Mouse (Mus musculus) neural tube, embryonic 11.5 days (tissue): Measurements from ENCODE around the gene Gng12. TPM values are rescaled to one million over a fixed set of nuclear protein-coding genes. Genes with fewer than 3 reads are reported as not detected.

Experiments
- ATAC-seq: fragments of 200-750 bp; cut with Nextera tagmentation; 2 replicates; pipeline ENCODE4 v1.8.0; 2017; ENCODE audit warnings: moderate number of reproducible peaks, mild to moderate bottlenecking, moderate TSS enrichment, moderate library complexity; ENCODE audit not compliant: insufficient read depth, low FRiP score, low TSS enrichment
- DNase-seq: peaks from one replicate; pipeline ENCODE4 v3.0.0-alpha.2; 2015; ENCODE audit warnings: low spot score
- H3K27ac ChIP-seq: fragments of 300-500 bp; sonication (generic); 2 replicates; pipeline ENCODE4 v1.5.1; 2014; ENCODE audit warnings: low read depth, mild to moderate bottlenecking, low read length
- H3K27me3 ChIP-seq: fragments of 300-500 bp; sonication (generic); 2 replicates; pipeline ENCODE4 v1.6.1; 2014; ENCODE audit warnings: mild to moderate bottlenecking, low read length, mixed read lengths; ENCODE audit not compliant: control insufficient read depth, insufficient read depth
- H3K36me3 ChIP-seq: fragments of 300-500 bp; sonication (generic); 2 replicates; pipeline ENCODE4 v1.6.1; 2014; ENCODE audit warnings: mild to moderate bottlenecking, low read length, moderate library complexity, mixed read lengths; ENCODE audit not compliant: control insufficient read depth, insufficient read depth
- H3K4me1 ChIP-seq: fragments of 300-500 bp; sonication (generic); 2 replicates; pipeline ENCODE4 v1.6.1; 2014; ENCODE audit warnings: low read length, mixed read lengths; ENCODE audit not compliant: control insufficient read depth, insufficient read depth
- H3K4me2 ChIP-seq: fragments of 300-500 bp; sonication (generic); 2 replicates; pipeline ENCODE4 v1.6.1; 2014; ENCODE audit warnings: low read depth, mild to moderate bottlenecking, moderate library complexity
- H3K4me3 ChIP-seq: fragments of 300-500 bp; sonication (generic); 2 replicates; pipeline ENCODE4 v1.5.1; 2014; ENCODE audit warnings: low read depth, low read length
- H3K9ac ChIP-seq: fragments of 300-500 bp; sonication (generic); 2 replicates; pipeline ENCODE4 v1.6.1; 2014; ENCODE audit warnings: mild to moderate bottlenecking, low read length
- H3K9me3 ChIP-seq: fragments of 300-500 bp; sonication (generic); 2 replicates; pipeline ENCODE4 v1.6.1; 2016; ENCODE audit warnings: low read length; ENCODE audit not compliant: control insufficient read depth
- WGBS: fragments of 180-500 bp; shearing (Covaris S2); extraction: QIAGEN DNeasy Blood & Tissue Kit; methylation state at CpG from one replicate; pipeline ENCODE4 v1.1.7; 2014; 5-methylcytosine and 5-hydroxymethylcytosine counted together
- polyA plus RNA-seq: library from polyadenylated mRNA; unstranded; fragments of >200 nt; fragmentation: Nextera tagmentation; extraction: Ambion mirVana; gene quantifications from 2 replicates; pipeline ENCODE4 v1.2.1, GENCODE M21; 2014

The Gng12 gene
- polyA plus RNA-seq, 1 experiment from 2014 or later: 53.1 TPM

DNA sequence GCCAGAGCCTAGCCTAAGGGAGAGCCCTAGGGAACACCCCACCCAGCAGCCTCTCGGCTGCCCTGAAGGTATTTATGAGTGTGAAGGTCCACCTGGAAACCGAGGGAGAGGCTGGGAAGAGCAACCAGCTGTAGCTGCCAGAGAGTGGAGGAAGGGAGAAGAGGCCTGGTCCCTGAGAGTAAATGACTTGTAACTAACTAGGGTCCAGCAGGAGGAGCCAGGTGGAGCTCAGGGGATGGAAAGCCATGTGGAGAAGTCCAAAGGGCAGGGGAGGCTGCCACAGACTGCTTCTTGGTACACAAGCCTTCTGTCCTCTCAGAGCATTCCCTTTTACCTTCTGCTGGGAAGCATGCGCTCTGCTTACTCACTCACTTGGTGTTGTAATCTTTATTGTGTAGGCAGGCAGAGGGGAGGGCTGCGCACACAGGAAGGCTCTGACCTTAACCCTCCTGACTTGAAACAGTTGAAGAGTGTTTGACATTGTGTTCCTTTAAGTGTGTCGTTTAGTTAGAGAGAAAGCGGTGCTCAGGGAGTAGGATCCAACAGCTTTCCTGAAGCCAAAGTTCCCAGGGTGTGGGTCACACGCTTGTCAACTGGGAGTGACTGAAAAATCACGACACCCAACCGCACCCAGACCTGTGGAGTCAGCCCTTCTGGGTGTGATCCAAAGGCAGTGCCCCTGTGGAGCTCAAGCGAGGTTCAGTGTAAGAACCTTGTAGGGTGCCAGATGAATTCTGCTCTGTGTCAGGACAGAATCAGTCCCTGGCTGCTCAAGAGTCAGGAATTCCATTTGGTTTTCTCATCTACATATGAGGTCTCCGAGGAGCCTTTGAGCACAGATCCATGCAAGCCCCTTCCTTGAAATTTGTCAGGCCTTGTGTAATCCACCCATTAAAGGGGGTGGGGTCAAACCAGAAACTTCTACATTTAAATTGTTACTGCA lies 14.6 kb downstream of the Gng12 start:
- no peak for ATAC-seq
- Histone ChIP-seq H3K36me3 (no peaks in the 10 kb centered on the region), H3K27ac (no peak overlapping the region), H3K9me3 (no peaks in the 10 kb centered on the region), H3K4me3 (no peak overlapping the region), H3K27me3 (no peaks in the 10 kb centered on the region), H3K4me1 (no peaks in the 10 kb centered on the region), H3K4me2 (no peak overlapping the region), H3K9ac (no peak overlapping the region)
- 54% methylated on average over 11 of the region's 11 CpGs for WGBS
- DNase-seq: no peak

DNA sequence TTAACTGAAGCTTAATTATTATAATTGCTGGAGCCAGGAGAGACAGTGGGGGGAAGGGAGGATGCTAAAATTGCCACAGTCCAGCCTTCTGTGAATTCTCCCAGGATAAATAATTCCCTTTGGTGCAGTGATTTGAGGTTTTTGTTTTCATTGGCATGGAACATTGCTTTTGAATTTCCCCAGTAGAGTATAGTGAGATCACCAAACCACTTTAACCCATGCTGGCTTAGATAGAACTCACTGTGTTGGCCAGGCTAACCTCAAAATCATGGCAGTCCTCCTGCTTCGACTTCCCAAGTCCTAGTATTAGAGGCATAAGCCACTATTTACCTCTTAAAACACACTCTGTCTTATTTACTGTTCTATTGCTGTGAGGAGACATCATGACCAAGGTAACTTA lies 17.2 kb downstream of the Gng12 start:
- 82% methylated on average over 1 of the region's 1 CpGs for WGBS
- DNase-seq (no peak), ATAC-seq (no peak)
- Histone ChIP-seq H3K4me2 (no peak overlapping the region), H3K9ac (no peak overlapping the region), H3K4me3 (no peak overlapping the region), H3K36me3 (no peaks in the 10 kb centered on the region), H3K27me3 (no peaks in the 10 kb centered on the region), H3K4me1 (no peaks in the 10 kb centered on the region), H3K9me3 (no peaks in the 10 kb centered on the region), H3K27ac (no peak overlapping the region)

DNA sequence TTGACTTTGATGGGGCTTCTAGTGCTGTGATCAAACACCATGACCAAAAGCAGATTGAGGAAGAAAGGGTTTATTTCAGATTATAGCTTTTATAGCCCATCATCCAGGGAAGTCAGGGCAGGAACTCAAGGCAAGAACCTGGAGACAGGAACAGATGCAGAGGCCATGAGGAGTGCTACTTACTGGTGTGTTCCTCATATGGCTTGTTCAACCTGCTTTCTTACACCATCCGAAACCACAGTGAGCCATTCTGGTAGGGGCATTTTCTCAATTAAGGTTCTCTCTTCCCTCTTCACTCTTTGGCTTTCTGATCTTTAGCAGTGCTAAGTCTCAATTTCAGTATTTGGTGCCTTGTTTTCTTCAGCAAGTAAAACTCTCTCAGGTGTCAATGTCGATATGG lies 19.4 kb downstream of the Gng12 start:
- no peaks in the 10 kb centered on the region for H3K4me1 ChIP-seq
- no peak for DNase-seq
- no peak overlapping the region for H3K27ac ChIP-seq
- no peaks in the 10 kb centered on the region for H3K9me3 ChIP-seq
- no peak overlapping the region for H3K4me3 ChIP-seq
- WGBS: 94% methylated on average over 2 of the region's 2 CpGs
- no peaks in the 10 kb centered on the region for H3K27me3 ChIP-seq
- ATAC-seq: no peak
- no peak overlapping the region for H3K4me2 ChIP-seq
- H3K36me3 ChIP-seq: no peaks in the 10 kb centered on the region
- H3K9ac ChIP-seq: no peak overlapping the region

DNA sequence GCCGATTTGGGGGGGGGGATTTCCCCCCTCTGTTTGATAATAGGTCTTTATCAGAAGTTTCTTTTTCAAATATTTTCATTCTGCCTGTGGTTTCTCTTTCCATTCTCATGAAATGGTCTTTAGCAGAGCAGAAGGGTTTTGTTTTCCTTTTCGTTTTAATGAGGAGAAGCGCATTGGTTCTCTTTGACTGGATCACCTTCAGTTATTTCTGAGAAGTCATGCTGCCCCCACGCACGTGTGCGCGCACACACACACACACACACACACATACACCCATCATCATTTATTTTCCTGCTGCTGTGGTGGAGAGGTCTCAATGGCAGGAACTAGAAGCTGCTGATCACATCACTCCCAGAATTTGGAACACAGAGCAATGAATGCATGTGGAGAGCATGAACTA lies 20.8 kb downstream of the Gng12 start:
- H3K9me3 ChIP-seq: no peaks in the 10 kb centered on the region
- no peak for ATAC-seq
- WGBS: 93% methylated on average over 7 of the region's 7 CpGs

DNA sequence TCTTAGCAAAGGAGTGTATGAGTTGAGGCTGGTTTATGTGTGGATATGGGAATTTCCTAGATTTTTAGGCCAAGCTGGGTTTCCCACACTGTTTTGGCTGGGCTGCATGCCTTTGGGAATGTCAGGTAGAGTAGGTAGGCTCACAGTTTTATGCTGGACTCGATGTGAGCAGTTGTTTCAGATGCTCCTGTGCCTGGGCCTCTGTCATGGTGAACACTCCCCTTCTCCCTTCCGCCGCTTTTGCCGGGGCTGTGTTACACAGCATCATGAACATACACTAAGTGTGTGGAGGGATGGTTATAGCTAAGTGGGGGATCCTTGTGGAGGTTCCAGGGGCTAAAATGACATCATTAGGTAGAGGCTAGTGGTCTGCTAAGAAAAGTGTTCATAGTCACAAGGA lies 24.6 kb downstream of the Gng12 start:
- Histone ChIP-seq H3K27me3 (no peaks in the 10 kb centered on the region), H3K4me2 (no peak overlapping the region), H3K9ac (no peak overlapping the region), H3K4me3 (no peak overlapping the region), H3K36me3 (no peaks in the 10 kb centered on the region), H3K27ac (no peak overlapping the region), H3K4me1 (no peaks in the 10 kb centered on the region), H3K9me3 (no peaks in the 10 kb centered on the region)
- no peak for ATAC-seq
- 91% methylated on average over 4 of the region's 4 CpGs for WGBS
- DNase-seq: no peak

More for the DNA sequence above, 20.8 kb downstream of the Gng12 start:
- H3K27ac ChIP-seq: no peak overlapping the region
- H3K27me3 ChIP-seq: no peaks in the 10 kb centered on the region
- no peak overlapping the region for H3K4me2 ChIP-seq
- no peak for DNase-seq
- no peaks in the 10 kb centered on the region for H3K36me3 ChIP-seq
- no peak overlapping the region for H3K9ac ChIP-seq
- no peak overlapping the region for H3K4me3 ChIP-seq
- H3K4me1 ChIP-seq: no peaks in the 10 kb centered on the region

DNA sequence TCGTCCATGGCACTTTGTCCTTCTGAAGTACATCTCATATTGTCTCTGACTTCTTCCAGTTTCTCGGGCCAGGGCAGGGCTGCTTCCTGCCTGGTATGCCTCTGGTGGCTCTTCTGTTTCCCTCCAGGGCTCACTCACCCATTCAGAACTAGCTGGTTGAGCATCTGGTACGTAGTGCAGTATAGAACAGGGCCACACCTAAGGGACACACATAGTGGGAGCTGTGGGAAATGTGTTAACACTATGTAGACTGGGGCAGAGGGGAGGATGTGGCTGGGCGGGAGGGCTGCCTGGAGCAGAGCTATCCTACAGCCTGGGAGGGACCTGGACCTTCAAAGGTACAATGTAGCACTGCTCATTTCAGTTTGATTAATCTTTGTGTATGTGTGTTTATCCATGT lies 25.6 kb downstream of the Gng12 start:
- Histone ChIP-seq H3K36me3 (no peaks in the 10 kb centered on the region), H3K4me1 (no peaks in the 10 kb centered on the region), H3K4me2 (no peak overlapping the region), H3K27me3 (no peaks in the 10 kb centered on the region), H3K27ac (no peak overlapping the region), H3K9me3 (no peaks in the 10 kb centered on the region), H3K9ac (no peak overlapping the region), H3K4me3 (no peak overlapping the region)
- DNase-seq (no peak), ATAC-seq (no peak)
- WGBS: 89% methylated on average over 4 of the region's 4 CpGs

DNA sequence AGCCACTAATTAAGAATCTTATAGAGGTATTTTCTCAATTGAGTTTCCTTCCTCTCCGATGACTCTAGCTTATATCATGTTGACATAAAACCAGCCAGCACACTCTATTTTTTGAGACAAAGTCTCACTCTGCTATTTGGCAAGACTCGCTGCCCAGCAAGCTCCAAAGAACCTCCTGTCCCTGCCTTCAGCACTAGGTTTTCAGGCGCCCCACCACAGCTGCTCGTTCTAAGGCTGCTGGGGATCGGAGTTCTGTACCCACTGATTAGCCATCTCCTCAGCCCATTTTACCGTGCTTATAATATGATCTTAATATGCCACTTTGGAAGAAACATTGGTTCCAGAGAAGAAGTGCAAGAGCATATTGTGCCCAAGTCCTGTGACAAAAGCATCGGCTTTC lies 26.3 kb downstream of the Gng12 start:
- no peak for DNase-seq
- no peaks in the 10 kb centered on the region for H3K36me3 ChIP-seq
- H3K27ac ChIP-seq: no peak overlapping the region
- WGBS: 94% methylated on average over 7 of the region's 7 CpGs
- no peak overlapping the region for H3K9ac ChIP-seq
- no peak overlapping the region for H3K4me3 ChIP-seq
- no peaks in the 10 kb centered on the region for H3K4me1 ChIP-seq
- H3K4me2 ChIP-seq: no peak overlapping the region
- no peak for ATAC-seq
- H3K9me3 ChIP-seq: no peaks in the 10 kb centered on the region
- no peaks in the 10 kb centered on the region for H3K27me3 ChIP-seq

DNA sequence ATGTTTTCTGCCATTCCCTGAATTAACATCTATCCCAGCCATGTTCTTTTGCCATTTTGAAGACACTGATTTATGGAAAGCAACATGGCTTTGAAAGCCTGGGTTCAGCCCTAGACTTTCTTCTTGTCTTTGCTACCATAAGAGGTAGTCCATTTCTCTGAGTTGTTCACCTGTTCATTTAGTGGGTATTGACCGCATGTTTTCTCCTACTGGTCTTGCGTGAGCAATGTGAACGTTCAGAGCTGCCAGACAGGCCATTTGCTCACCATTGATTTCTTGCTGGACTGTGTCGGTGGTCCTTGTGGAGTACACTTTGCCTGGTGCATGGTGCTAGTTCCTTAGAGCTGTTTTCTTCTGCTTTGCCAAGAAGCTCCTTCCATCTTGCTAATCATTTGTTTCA lies 27.7 kb downstream of the Gng12 start:
- Histone ChIP-seq H3K27me3 (no peaks in the 10 kb centered on the region), H3K36me3 (no peaks in the 10 kb centered on the region)

DNA sequence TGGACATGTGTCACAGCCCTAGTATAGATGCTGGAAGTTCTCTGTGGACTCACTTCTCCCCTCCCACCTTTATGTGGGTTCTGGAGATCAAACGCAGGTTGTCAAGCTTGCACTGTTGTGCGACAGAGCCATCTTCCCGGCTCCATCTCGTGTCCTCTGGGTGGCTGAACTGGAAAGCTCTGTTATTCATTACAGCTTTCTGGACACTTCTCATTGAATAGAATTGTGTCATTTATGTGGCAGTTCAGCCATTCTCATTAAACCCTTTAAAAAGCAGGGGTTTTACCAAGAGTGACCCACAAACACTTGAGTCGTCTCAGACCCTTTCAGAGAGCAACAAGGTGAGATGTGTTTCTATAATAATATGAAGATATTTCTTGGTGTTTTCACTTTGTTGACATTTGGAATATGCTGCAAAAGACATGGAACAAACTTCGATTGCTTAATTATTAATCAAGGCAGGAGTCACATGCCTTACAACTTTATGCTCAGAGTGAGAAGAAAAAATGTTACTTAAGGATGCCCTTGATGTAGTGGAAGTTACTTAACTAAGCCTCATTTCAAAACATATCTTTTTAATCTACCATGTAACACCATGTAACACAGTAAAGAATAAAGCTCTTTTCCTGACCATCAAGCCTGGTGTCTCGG lies 28.2 kb downstream of the Gng12 start:
- Histone ChIP-seq H3K27ac (no peak overlapping the region), H3K4me2 (no peak overlapping the region), H3K9ac (no peak overlapping the region), H3K36me3 (no peaks in the 10 kb centered on the region), H3K9me3 (no peaks in the 10 kb centered on the region), H3K4me3 (no peak overlapping the region), H3K27me3 (no peaks in the 10 kb centered on the region), H3K4me1 (no peaks in the 10 kb centered on the region)
- WGBS: 86% methylated on average over 7 of the region's 7 CpGs
- DNase-seq (no peak), ATAC-seq (no peak)

More for the DNA sequence above, 27.7 kb downstream of the Gng12 start:
- WGBS: 87% methylated on average over 4 of the region's 4 CpGs
- ATAC-seq: no peak
- Histone ChIP-seq H3K9me3 (no peaks in the 10 kb centered on the region), H3K27ac (no peak overlapping the region), H3K4me1 (no peaks in the 10 kb centered on the region), H3K9ac (no peak overlapping the region), H3K4me2 (no peak overlapping the region), H3K4me3 (no peak overlapping the region)
- no peak for DNase-seq
